Mouse (Mus musculus) left cerebral cortex, adult 8-10 months (tissue): Measurements from ENCODE around the gene Ipo4. TPM values are rescaled to one million over a fixed set of nuclear protein-coding genes. Genes with fewer than 3 reads are reported as not detected.

ENCODE experiments used
- DNase-seq, 2 experiments: peaks; one replicate each; pipeline ENCODE4 v3.0.0; 2022; ENCODE audit warnings: low spot score in 2 of 2
- total RNA-seq, 4 experiments: library from RNA; stranded (reverse); gene quantifications; 2 replicates each; pipeline ENCODE4 v1.2.4; 2022

The Ipo4 gene
- total RNA-seq, 4 experiments from 2014 or later = 122 to 146 (median 132) TPM

GRCm38 (mm10) chr14:55634874-55635522 is 759 bp downstream of the Ipo4 start:
- DNase-seq = no peak

GRCm38 (mm10) chr14:55629312-55629711 is 6.4 kb downstream of the Ipo4 start:
- DNase-seq = peak in 1 of 2 experiments; percentile 25

- DNase-seq = no peak
Observed at GRCm38 (mm10) chr14:55628077-55628827, 7.5 kb downstream of the Ipo4 start.

- no peak for DNase-seq
Observed at GRCm38 (mm10) chr14:55618486-55619195, 17.1 kb downstream of the Ipo4 start.

- no peak for DNase-seq
Observed at GRCm38 (mm10) chr14:55617822-55618221, 17.9 kb downstream of the Ipo4 start, which contains the start of gene Rec8. Gene Rec8, plus strand, starts transcription at chr14:55618037.

- DNase-seq = no peak
Observed at GRCm38 (mm10) chr14:55616844-55617243, 18.9 kb downstream of the Ipo4 start.

- DNase-seq = no peak
Observed at GRCm38 (mm10) chr14:55615876-55616275, 19.9 kb downstream of the Ipo4 start.

GRCm38 (mm10) chr14:55614565-55615178 is 21.1 kb downstream of the Ipo4 start:
- no peak for DNase-seq

- no peak for DNase-seq
Observed at GRCm38 (mm10) chr14:55613346-55613745, 22.4 kb downstream of the Ipo4 start.

GRCm38 (mm10) chr14:55608339-55608738 is 27.4 kb downstream of the Ipo4 start:
- DNase-seq = no peak

- no peak for DNase-seq
Observed at GRCm38 (mm10) chr14:55605743-55606459, 29.9 kb downstream of the Ipo4 start.

- no peak for DNase-seq
Observed at GRCm38 (mm10) chr14:55604823-55605222, 30.9 kb downstream of the Ipo4 start.

GRCm38 (mm10) chr14:55603633-55604576 is 31.9 kb downstream of the Ipo4 start:
- peak; percentile 73 to 79 for DNase-seq

- DNase-seq = no peak
Observed at GRCm38 (mm10) chr14:55603271-55603632, 32.5 kb downstream of the Ipo4 start, which contains the start of gene Irf9. Gene Irf9, plus strand, starts transcription at chr14:55603571.

- DNase-seq = no peak
Observed at GRCm38 (mm10) chr14:55598521-55599390, 37.0 kb downstream of the Ipo4 start.

GRCm38 (mm10) chr14:55596036-55596690 is 39.6 kb downstream of the Ipo4 start:
- DNase-seq = no peak

- DNase-seq = no peak
Observed at GRCm38 (mm10) chr14:55592226-55592625, 43.5 kb downstream of the Ipo4 start.

GRCm38 (mm10) chr14:55591331-55591891 is 44.3 kb downstream of the Ipo4 start, which contains the start of gene Rnf31:
Gene Rnf31, plus strand, starts transcription at chr14:55591708.
- peak; percentile 77 to 94 for DNase-seq
